Mouse (Mus musculus): ENCODE measurements around the gene Nectin1. TPM values are rescaled to one million over a fixed set of nuclear protein-coding genes. Genes with fewer than 3 reads are reported as not detected.

Gene Nectin1
- not detected for polyA plus RNA-seq (2017; shearing (Covaris generic))

GRCm38 (mm10) chr9:43743647-43744137 lies at the start of gene Nectin1:
TSS of gene Nectin1 (plus strand) at chr9:43743984.

All from CD4-positive, CD25-positive, alpha-beta regulatory T cell, adult 9 weeks (primary cell).